Mouse (Mus musculus): Measurements from ENCODE around the gene Il21r. TPM values are rescaled to one million over a fixed set of nuclear protein-coding genes. Genes with fewer than 3 reads are reported as not detected.
A peak's percentile ranks its signal among the peaks of the same experiment; 100 is the strongest.

Gene Il21r
- total RNA-seq, 2 experiments from 2014 or later, result not detected

- TF ChIP-seq CTCF (IDR thresholded peaks at IDR 0.05), result no peak
These were observed 6.1 kb upstream of the Il21r start for GRCm38 (mm10) chr7:125597083-125597482.

GRCm38 (mm10) chr7:125597516-125598347, 5.5 kb upstream of the Il21r start:
- no peak overlapping the region; the same call in 1 of the 2 replicates for H3K27ac ChIP-seq
- intact Hi-C loops (cut with DNase I), result no loop called here
- no peak for DNase-seq

More at GRCm38 (mm10) chr7:125597083-125597482, 6.1 kb upstream of the Il21r start:
- intact Hi-C loops (cut with DNase I), result no loop called here
- no peak overlapping the region for H3K4me3 ChIP-seq
- DNase-seq, result no peak
- H3K27ac ChIP-seq, result peak overlapping the region; percentile 56; the same call in 1 of the 2 replicates

GRCm38 (mm10) chr7:125599373-125599973, 3.8 kb upstream of the Il21r start:
- intact Hi-C loops (cut with DNase I), result no loop called here
- Histone ChIP-seq H3K4me3 (no peak overlapping the region), H3K27ac (no peak overlapping the region)
- no peak for DNase-seq
- no peak for TF ChIP-seq CTCF (IDR thresholded peaks at IDR 0.05)

More at GRCm38 (mm10) chr7:125597516-125598347, 5.5 kb upstream of the Il21r start:
- no peak for TF ChIP-seq CTCF (IDR thresholded peaks at IDR 0.05)
- H3K4me3 ChIP-seq, result no peak overlapping the region

GRCm38 (mm10) chr7:125600136-125600535, 3.1 kb upstream of the Il21r start:
- TF ChIP-seq CTCF (IDR thresholded peaks at IDR 0.05), result no peak
- no peak for DNase-seq
- intact Hi-C loops (cut with DNase I), result no loop called here
- Histone ChIP-seq H3K4me3 (no peak overlapping the region), H3K27ac (no peak overlapping the region)

GRCm38 (mm10) chr7:125600612-125601279, 2.5 kb upstream of the Il21r start:
- no peak for DNase-seq
- Histone ChIP-seq H3K27ac (no peak overlapping the region), H3K4me3 (no peak overlapping the region)
- no peak for TF ChIP-seq CTCF (IDR thresholded peaks at IDR 0.05)
- intact Hi-C loops (cut with DNase I), result no loop called here

- TF ChIP-seq CTCF (IDR thresholded peaks at IDR 0.05), result no peak
- intact Hi-C loops (cut with DNase I), result no loop called here
- no peak for DNase-seq
- no peak overlapping the region for H3K4me3 ChIP-seq
- H3K27ac ChIP-seq, result no peak overlapping the region
These were observed 2.0 kb upstream of the Il21r start for GRCm38 (mm10) chr7:125601280-125601670.

- intact Hi-C loops (cut with DNase I), result no loop called here
- DNase-seq, result no peak
- Histone ChIP-seq H3K27ac (no peak overlapping the region), H3K4me3 (no peak overlapping the region)
- TF ChIP-seq CTCF (IDR thresholded peaks at IDR 0.05), result no peak
These were observed 1.3 kb upstream of the Il21r start for GRCm38 (mm10) chr7:125601821-125602448.

- Histone ChIP-seq H3K4me3 (no peak overlapping the region), H3K27ac (no peak overlapping the region)
- no peak for TF ChIP-seq CTCF (IDR thresholded peaks at IDR 0.05)
- intact Hi-C loops (cut with DNase I), result no loop called here
- DNase-seq, result no peak
These were observed 1.4 kb downstream of the Il21r start for GRCm38 (mm10) chr7:125604362-125605319.

GRCm38 (mm10) chr7:125605725-125606139, 2.5 kb downstream of the Il21r start:
- intact Hi-C loops (cut with DNase I), result no loop called here
- Histone ChIP-seq H3K4me3 (no peak overlapping the region), H3K27ac (no peak overlapping the region)
- no peak for DNase-seq
- no peak for TF ChIP-seq CTCF (IDR thresholded peaks at IDR 0.05)

GRCm38 (mm10) chr7:125606265-125607164, 3.3 kb downstream of the Il21r start:
- Histone ChIP-seq H3K4me3 (no peak overlapping the region), H3K27ac (no peak overlapping the region)
- DNase-seq, result no peak
- intact Hi-C loops (cut with DNase I), result no loop called here
- TF ChIP-seq CTCF (IDR thresholded peaks at IDR 0.05), result no peak
